In genomic region chr2:127608986-127609385, GRCm38 (mm10) we compare ENCODE assay signal across 16 mouse cellular contexts. TPM values are rescaled to one million over a fixed set of nuclear protein-coding genes. Genes with fewer than 3 reads are reported as not detected.
DNase-seq lines count a peak whose midpoint lies in the region; ATAC-seq lines count a peak whose summit lies in the region.
"Had no signal": no experiment of that assay in that cellular context is flagged by ENCODE, and none has a peak within 500 bp of the region (broad histone marks: within the 10 kb centered on the region; RNA-seq: fewer than 3 reads in every experiment).

No protein-coding gene starts in this region.

- no peak overlapping the region for H3K4me2 ChIP-seq in hindbrain, embryonic 11.5 days (replicated peaks; ENCODE audit: low read depth, low read length)
- no peak overlapping the region for H3K4me2 ChIP-seq in hindbrain, embryonic 14.5 days (replicated peaks)
- H3K4me2 ChIP-seq in midbrain, embryonic 12.5 days (replicated peaks): no peak overlapping the region
- no peak overlapping the region for H3K4me2 ChIP-seq in midbrain, embryonic 11.5 days
- no peak overlapping the region for H3K4me2 ChIP-seq in embryonic facial prominence, embryonic 14.5 days (ENCODE audit: low read depth, low read length)
- H3K4me2 ChIP-seq: hindbrain, embryonic 15.5 days; limb, embryonic 15.5 days had no signal

- no peak for ATAC-seq in hindbrain, embryonic 11.5 days (ENCODE audit: low FRiP score)
- ATAC-seq in hindbrain, embryonic 14.5 days (ENCODE audit: low FRiP score): no peak
- no peak for ATAC-seq in midbrain, embryonic 12.5 days (ENCODE audit: low FRiP score, low read depth)
- ATAC-seq in midbrain, embryonic 11.5 days (ENCODE audit: low FRiP score): no peak
- ATAC-seq in embryonic facial prominence, embryonic 14.5 days (ENCODE audit: low read depth): peak; percentile 78

- H3K36me3 ChIP-seq in hindbrain, embryonic 11.5 days (ENCODE audit: control insufficient read depth, insufficient read depth, low read length): 0 out of 2 replicates have a peak, but pooled peaks cover 2% of the 10 kb centered on the region
- peaks cover 31% of the 10 kb centered on the region for H3K36me3 ChIP-seq in hindbrain, embryonic 14.5 days (replicated peaks; ENCODE audit: control insufficient read depth, insufficient read depth)
- H3K36me3 ChIP-seq in midbrain, embryonic 12.5 days: peaks cover 27% of the 10 kb centered on the region
- H3K36me3 ChIP-seq in midbrain, embryonic 11.5 days (ENCODE audit: control insufficient read depth, insufficient read depth, low read length): peaks cover 6% of the 10 kb centered on the region
- peaks cover 24% of the 10 kb centered on the region for H3K36me3 ChIP-seq in embryonic facial prominence, embryonic 14.5 days (ENCODE audit: control insufficient read depth, insufficient read depth, low read length)

- H3K27ac ChIP-seq in hindbrain, embryonic 11.5 days (ENCODE audit: low read depth, low read length): no peak overlapping the region
- no peak overlapping the region for H3K27ac ChIP-seq in hindbrain, embryonic 14.5 days
- H3K27ac ChIP-seq in midbrain, embryonic 12.5 days (replicated peaks): no peak overlapping the region
- no peak overlapping the region for H3K27ac ChIP-seq in midbrain, embryonic 11.5 days (ENCODE audit: low read depth, low read length)
- H3K27ac ChIP-seq in embryonic facial prominence, embryonic 14.5 days (replicated peaks; ENCODE audit: low read depth, low read length): no peak overlapping the region
- H3K27ac ChIP-seq: hindbrain, embryonic 15.5 days; limb, embryonic 15.5 days; macrophage had no signal

- no peaks in the 10 kb centered on the region for H3K27me3 ChIP-seq in hindbrain, embryonic 11.5 days (ENCODE audit: control insufficient read depth, insufficient read depth, low read length)
- H3K27me3 ChIP-seq in hindbrain, embryonic 14.5 days (ENCODE audit: control insufficient read depth, insufficient read depth, low read length): no peaks in the 10 kb centered on the region
- H3K27me3 ChIP-seq in midbrain, embryonic 12.5 days: no peaks in the 10 kb centered on the region
- H3K27me3 ChIP-seq in midbrain, embryonic 11.5 days (ENCODE audit: control insufficient read depth, insufficient read depth, low read length): no peaks in the 10 kb centered on the region
- H3K27me3 ChIP-seq in embryonic facial prominence, embryonic 14.5 days (replicated peaks; ENCODE audit: control insufficient read depth, insufficient read depth, low read length): no peaks in the 10 kb centered on the region
- H3K27me3 ChIP-seq: CH12.LX; hindbrain, embryonic 15.5 days; limb, embryonic 15.5 days had no signal

- DNase-seq in hindbrain, embryonic 11.5 days (ENCODE audit: low spot score): no peak
- no peak for DNase-seq in hindbrain, embryonic 14.5 days (ENCODE audit: low spot score)
- DNase-seq in midbrain, embryonic 11.5 days (ENCODE audit: low spot score, missing footprints): no peak
- DNase-seq in embryonic facial prominence, embryonic 14.5 days (ENCODE audit: low spot score): peak; percentile 35
- DNase-seq in spleen, postnatal 4 days (ENCODE audit: low spot score in 2 of 2): no peak
- no peak for DNase-seq in frontal cortex, adult 2 months (ENCODE audit: extremely low spot score in 1 of 2, low spot score in 1 of 2)
- DNase-seq: adrenal gland, postnatal 36 days; cerebellum, adult 11-12 months; thymus, postnatal 14 days had no signal

- H3K4me3 ChIP-seq in hindbrain, embryonic 11.5 days (ENCODE audit: low read depth, low read length): no peak overlapping the region
- H3K4me3 ChIP-seq in hindbrain, embryonic 14.5 days (replicated peaks; ENCODE audit: low read length): no peak overlapping the region
- H3K4me3 ChIP-seq in midbrain, embryonic 12.5 days: no peak overlapping the region
- H3K4me3 ChIP-seq in midbrain, embryonic 11.5 days (ENCODE audit: low read depth, low read length): no peak overlapping the region
- no peak overlapping the region for H3K4me3 ChIP-seq in embryonic facial prominence, embryonic 14.5 days (ENCODE audit: low read depth, low read length)
- H3K4me3 ChIP-seq: erythroblast, embryonic 14.5 days; hindbrain, embryonic 15.5 days; limb, embryonic 15.5 days; myocyte had no signal

- WGBS in hindbrain, embryonic 11.5 days: 11% methylated on average over 5 of the region's 5 CpGs
- WGBS in hindbrain, embryonic 14.5 days: 7% methylated on average over 5 of the region's 5 CpGs
- 9% methylated on average over 5 of the region's 5 CpGs for WGBS in midbrain, embryonic 12.5 days
- WGBS in midbrain, embryonic 11.5 days: 8% methylated on average over 5 of the region's 5 CpGs
- WGBS in embryonic facial prominence, embryonic 14.5 days: 8% methylated on average over 5 of the region's 5 CpGs

- H3K4me1 ChIP-seq in hindbrain, embryonic 11.5 days (replicated peaks; ENCODE audit: control insufficient read depth, insufficient read depth, low read length): no peaks in the 10 kb centered on the region
- H3K4me1 ChIP-seq in hindbrain, embryonic 14.5 days (replicated peaks; ENCODE audit: control insufficient read depth, insufficient read depth, low read length): no peaks in the 10 kb centered on the region
- H3K4me1 ChIP-seq in midbrain, embryonic 12.5 days: peaks cover 8% of the 10 kb centered on the region; the same call in 1 of the 2 replicates
- peaks cover 8% of the 10 kb centered on the region for H3K4me1 ChIP-seq in midbrain, embryonic 11.5 days (ENCODE audit: control insufficient read depth, insufficient read depth, low read length)
- H3K4me1 ChIP-seq in embryonic facial prominence, embryonic 14.5 days (ENCODE audit: control insufficient read depth, insufficient read depth, low read length): 0 out of 2 replicates have a peak, but pooled peaks cover 4% of the 10 kb centered on the region
- H3K4me1 ChIP-seq: hindbrain, embryonic 15.5 days had no signal

- 0 out of 2 replicates have a peak overlapping the region, but pooled peaks have one; percentile 7 for H3K9ac ChIP-seq in hindbrain, embryonic 11.5 days (ENCODE audit: low read depth, low read length)
- no peak overlapping the region for H3K9ac ChIP-seq in hindbrain, embryonic 14.5 days
- H3K9ac ChIP-seq in midbrain, embryonic 12.5 days (replicated peaks): 0 out of 2 replicates have a peak overlapping the region, but pooled peaks have one; percentile 6
- H3K9ac ChIP-seq in midbrain, embryonic 11.5 days (ENCODE audit: low read length): no peak overlapping the region
- H3K9ac ChIP-seq in embryonic facial prominence, embryonic 14.5 days (ENCODE audit: low read depth, low read length): no peak overlapping the region
- H3K9ac ChIP-seq: hindbrain, embryonic 15.5 days; limb, embryonic 15.5 days had no signal

- H3K9me3 ChIP-seq in hindbrain, embryonic 11.5 days (ENCODE audit: control insufficient read depth, low read length): no peaks in the 10 kb centered on the region
- no peaks in the 10 kb centered on the region for H3K9me3 ChIP-seq in hindbrain, embryonic 14.5 days (ENCODE audit: control insufficient read depth, low read length)
- H3K9me3 ChIP-seq in midbrain, embryonic 12.5 days: no peaks in the 10 kb centered on the region
- H3K9me3 ChIP-seq in midbrain, embryonic 11.5 days (ENCODE audit: control insufficient read depth, low read length): no peaks in the 10 kb centered on the region
- no peaks in the 10 kb centered on the region for H3K9me3 ChIP-seq in embryonic facial prominence, embryonic 14.5 days (ENCODE audit: control insufficient read depth, low read length)
- H3K9me3 ChIP-seq: hindbrain, embryonic 15.5 days; limb, embryonic 15.5 days had no signal

RNA-seq across cellular contexts. Expression of gene Mrps5, which starts 22.0 kb away (rescaled TPM):
- polyA plus RNA-seq in hindbrain, embryonic 11.5 days (2014; fragmentation: Nextera tagmentation; extraction: Ambion mirVana): 154 and 157 TPM in 2 replicates
- polyA plus RNA-seq in hindbrain, embryonic 14.5 days (2014; fragmentation: Nextera tagmentation; extraction: Ambion mirVana): 123 and 128 TPM in 2 replicates
- polyA plus RNA-seq in midbrain, embryonic 12.5 days (2016; fragmentation: Nextera tagmentation; extraction: Ambion mirVana): 151 and 168 TPM in 2 replicates
- 159 and 170 TPM in 2 replicates for polyA plus RNA-seq in midbrain, embryonic 11.5 days (2014; fragmentation: Nextera tagmentation; extraction: Ambion mirVana)
- 109 and 113 TPM in 2 replicates for polyA plus RNA-seq in embryonic facial prominence, embryonic 14.5 days (2014; fragmentation: Nextera tagmentation; extraction: Ambion mirVana)
- polyA plus RNA-seq in frontal cortex, adult 2 months (2012; rRNA removed): 113 and 115 TPM in 2 replicates

RNA-seq across cellular contexts. Expression of gene Zfp661, which starts 22.1 kb away (rescaled TPM):
- 7.8 and 9.5 TPM in 2 replicates for polyA plus RNA-seq in hindbrain, embryonic 11.5 days (2014; fragmentation: Nextera tagmentation; extraction: Ambion mirVana)
- polyA plus RNA-seq in hindbrain, embryonic 14.5 days (2014; fragmentation: Nextera tagmentation; extraction: Ambion mirVana): 7.0 and 7.1 TPM in 2 replicates
- 9.4 TPM in 2 replicates for polyA plus RNA-seq in midbrain, embryonic 12.5 days (2016; fragmentation: Nextera tagmentation; extraction: Ambion mirVana)
- 8.9 and 9.2 TPM in 2 replicates for polyA plus RNA-seq in midbrain, embryonic 11.5 days (2014; fragmentation: Nextera tagmentation; extraction: Ambion mirVana)
- polyA plus RNA-seq in embryonic facial prominence, embryonic 14.5 days (2014; fragmentation: Nextera tagmentation; extraction: Ambion mirVana): 4.0 and 5.1 TPM in 2 replicates
- 9.0 and 9.3 TPM in 2 replicates for polyA plus RNA-seq in frontal cortex, adult 2 months (2012; rRNA removed)
- polyA plus RNA-seq: erythroblast, embryonic 14.5 days had no signal

RNA-seq across cellular contexts. Expression of gene Mal, which starts 47.5 kb away (rescaled TPM):
- 0.86 and 1.4 TPM in 2 replicates for polyA plus RNA-seq in hindbrain, embryonic 11.5 days (2014; fragmentation: Nextera tagmentation; extraction: Ambion mirVana)
- polyA plus RNA-seq in hindbrain, embryonic 14.5 days (2014; fragmentation: Nextera tagmentation; extraction: Ambion mirVana): 3.5 and 3.7 TPM in 2 replicates
- polyA plus RNA-seq in midbrain, embryonic 12.5 days (2016; fragmentation: Nextera tagmentation; extraction: Ambion mirVana): 0.88 and 1.2 TPM in 2 replicates
- polyA plus RNA-seq in midbrain, embryonic 11.5 days (2014; fragmentation: Nextera tagmentation; extraction: Ambion mirVana): 0.77 and 1.9 TPM in 2 replicates
- 9.4 and 33.6 TPM in 2 replicates for polyA plus RNA-seq in embryonic facial prominence, embryonic 14.5 days (2014; fragmentation: Nextera tagmentation; extraction: Ambion mirVana)
- polyA plus RNA-seq in frontal cortex, adult 2 months (2012; rRNA removed): 70.5 and 94.8 TPM in 2 replicates
- polyA plus RNA-seq: erythroblast, embryonic 14.5 days; macrophage had no signal

Comparison
In these comparisons a context has a peak if more than half of its experiments do, and no peak if none do; other contexts are left out.
1. H3K9ac ChIP-seq: peak in hindbrain, embryonic 11.5 days (single experiment) and midbrain, embryonic 12.5 days (single experiment); none in hindbrain, embryonic 14.5 days (single experiment), midbrain, embryonic 11.5 days (single experiment) and embryonic facial prominence, embryonic 14.5 days (single experiment).